Mouse (Mus musculus) testis, adult 2 months (tissue): ENCODE results near the gene Hoxa4. TPM values are rescaled to one million over a fixed set of nuclear protein-coding genes. Genes with fewer than 3 reads are reported as not detected.

ENCODE experiments used
- H3K27ac ChIP-seq: fragments of 200-500 bp; 2 replicates; pipeline ENCODE4 v1.5.1; 2012; ENCODE audit warnings: low read depth, low read length; ENCODE audit not compliant: control insufficient read depth, insufficient read depth
- H3K27me3 ChIP-seq: fragments of 200-500 bp; 2 replicates; pipeline ENCODE4 v1.6.1; 2012; ENCODE audit warnings: mild to moderate bottlenecking, low read length, moderate library complexity; ENCODE audit not compliant: control insufficient read depth, insufficient read depth
- H3K36me3 ChIP-seq: fragments of 200-500 bp; 2 replicates; pipeline ENCODE4 v1.6.1; 2012; ENCODE audit warnings: mild to moderate bottlenecking, low read length; ENCODE audit not compliant: control insufficient read depth, insufficient read depth
- H3K4me1 ChIP-seq: fragments of 200-500 bp; 2 replicates; pipeline ENCODE4 v1.6.1; 2012; ENCODE audit warnings: low read length; ENCODE audit not compliant: control insufficient read depth, insufficient read depth
- H3K4me3 ChIP-seq: fragments of 200-500 bp; 2 replicates; pipeline ENCODE4 v1.5.1; 2012; ENCODE audit warnings: low read depth, mild to moderate bottlenecking, low read length, moderate library complexity, mixed read lengths; ENCODE audit not compliant: control insufficient read depth
- CTCF ChIP-seq: fragments of 200-500 bp; IDR thresholded peaks from 2 replicates; pipeline ENCODE4 v1.5.1; 2012; ENCODE audit warnings: low read depth, mild to moderate bottlenecking, inconsistent platforms, low read length, moderate library complexity; ENCODE audit not compliant: control insufficient read depth, insufficient read depth, insufficient replicate concordance
- POLR2A ChIP-seq: fragments of 200-500 bp; IDR thresholded peaks from 2 replicates; pipeline ENCODE4 v1.6.1; 2012; ENCODE audit warnings: low read depth, mild to moderate bottlenecking, inconsistent platforms, low read length, moderate library complexity; ENCODE audit not compliant: control insufficient read depth
- polyA plus RNA-seq: library from polyadenylated mRNA; depleted of rRNA; stranded (reverse); fragments of >200 nt; gene quantifications from 2 replicates; pipeline ENCODE4 v1.2.3, GENCODE M21; 2012

Gene Hoxa4
- polyA plus RNA-seq, 1 experiment: 65.3 TPM

DNA sequence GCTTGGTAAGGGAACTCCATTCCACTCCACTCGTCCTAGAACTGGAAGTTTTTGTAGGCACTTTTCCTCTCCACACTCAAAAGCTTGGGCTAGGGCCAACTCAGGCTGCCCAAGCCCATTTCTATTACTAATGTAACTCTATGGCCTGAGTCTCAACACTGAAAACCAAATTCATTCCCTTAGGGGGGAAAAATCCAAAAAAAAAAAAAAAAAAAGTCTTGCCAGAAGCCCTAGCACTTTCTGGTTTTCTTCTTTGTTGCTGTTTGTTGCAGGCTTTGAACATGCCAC is 29.5 kb downstream of the Hoxa4 start:
- Histone ChIP-seq H3K27ac (no peak overlapping the region), H3K36me3 (no peaks in the 10 kb centered on the region), H3K27me3 (peaks cover 17% of the 10 kb centered on the region), H3K4me3 (no peak overlapping the region), H3K4me1 (peaks cover 36% of the 10 kb centered on the region)
- TF ChIP-seq CTCF (no peak), POLR2A (no peak)

DNA sequence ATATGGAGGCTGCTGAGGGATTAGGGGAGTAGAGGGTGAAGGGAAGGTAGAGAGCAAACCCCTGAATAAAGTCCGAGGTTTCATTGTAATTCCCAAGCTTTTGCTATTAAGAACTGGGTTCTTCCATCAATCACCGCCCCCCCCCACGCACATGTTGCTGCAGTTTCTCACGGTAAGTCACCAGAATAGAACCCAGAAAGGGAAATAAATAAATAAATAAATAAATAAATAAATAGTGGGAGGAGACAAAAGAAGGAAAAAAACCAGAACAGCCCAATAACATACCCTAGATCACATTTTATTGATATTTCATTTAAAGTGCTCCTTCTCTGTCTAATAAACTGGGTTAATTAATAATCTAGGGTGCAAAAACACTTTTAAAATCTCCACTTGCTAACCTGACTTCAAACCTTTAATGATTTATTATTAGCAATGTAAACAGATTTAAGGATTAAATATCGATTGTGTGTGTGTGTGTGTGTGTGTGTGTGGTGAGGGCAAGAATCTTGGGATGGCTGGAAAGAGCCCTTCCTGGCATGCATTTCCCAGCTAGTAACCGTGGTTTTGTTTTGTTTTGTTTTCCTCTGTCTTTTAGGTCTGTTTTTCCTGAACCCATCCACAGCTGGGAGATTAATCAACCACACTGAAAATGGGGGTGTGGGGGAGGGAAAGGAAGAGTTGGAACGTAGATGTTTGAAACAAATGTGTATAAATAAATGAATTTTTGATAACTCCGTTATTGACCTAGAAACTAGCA is 30.0 kb downstream of the Hoxa4 start:
- peaks cover 36% of the 10 kb centered on the region for H3K4me1 ChIP-seq
- no peaks in the 10 kb centered on the region for H3K36me3 ChIP-seq
- TF ChIP-seq POLR2A: no peak
- TF ChIP-seq CTCF: no peak
- H3K4me3 ChIP-seq: no peak overlapping the region
- H3K27me3 ChIP-seq: peaks cover 17% of the 10 kb centered on the region
- no peak overlapping the region for H3K27ac ChIP-seq

DNA sequence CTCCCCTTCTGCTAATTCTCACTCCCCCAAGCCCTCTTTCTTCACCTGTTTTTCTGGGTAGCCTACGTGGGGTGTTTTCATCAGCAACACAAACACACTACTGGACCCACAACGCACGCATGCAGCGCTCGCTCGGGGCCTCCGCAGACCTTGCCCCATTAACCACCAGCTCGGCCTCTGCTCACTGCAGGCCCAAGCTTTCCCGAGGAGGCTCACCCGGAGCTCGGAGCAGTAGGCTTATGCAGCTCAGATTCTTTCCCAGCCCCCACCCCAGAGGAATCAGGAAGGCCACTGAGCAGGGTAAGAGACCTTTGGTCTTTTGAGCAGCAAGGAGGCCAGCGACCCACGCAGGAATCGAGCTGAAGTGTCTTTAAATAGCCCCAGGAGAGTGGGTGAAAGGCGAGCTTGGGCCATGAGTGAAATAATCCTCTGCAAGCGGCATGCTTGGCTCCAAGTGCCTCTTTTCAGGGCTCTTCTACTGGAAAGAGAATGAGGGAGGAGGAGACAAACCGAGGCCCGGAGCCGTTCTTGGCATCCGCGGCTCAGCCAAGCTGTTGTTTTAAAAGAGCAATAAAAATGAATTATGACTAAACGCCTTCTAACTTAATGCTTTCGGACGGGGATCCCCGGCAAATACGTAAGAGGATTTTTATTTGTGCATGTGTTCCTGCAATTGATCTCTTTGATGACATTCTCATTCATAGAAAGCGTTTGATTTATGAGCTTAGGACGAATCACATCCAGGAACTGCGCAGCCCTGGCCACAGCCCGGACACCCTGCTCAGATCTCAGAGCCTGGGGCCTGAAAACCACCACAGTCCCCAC is 30.8 kb downstream of the Hoxa4 start:
- Histone ChIP-seq H3K27me3 (peaks cover 17% of the 10 kb centered on the region), H3K27ac (no peak overlapping the region), H3K4me1 (peaks cover 36% of the 10 kb centered on the region), H3K36me3 (no peaks in the 10 kb centered on the region), H3K4me3 (no peak overlapping the region)
- TF ChIP-seq POLR2A (no peak), CTCF (no peak)

DNA sequence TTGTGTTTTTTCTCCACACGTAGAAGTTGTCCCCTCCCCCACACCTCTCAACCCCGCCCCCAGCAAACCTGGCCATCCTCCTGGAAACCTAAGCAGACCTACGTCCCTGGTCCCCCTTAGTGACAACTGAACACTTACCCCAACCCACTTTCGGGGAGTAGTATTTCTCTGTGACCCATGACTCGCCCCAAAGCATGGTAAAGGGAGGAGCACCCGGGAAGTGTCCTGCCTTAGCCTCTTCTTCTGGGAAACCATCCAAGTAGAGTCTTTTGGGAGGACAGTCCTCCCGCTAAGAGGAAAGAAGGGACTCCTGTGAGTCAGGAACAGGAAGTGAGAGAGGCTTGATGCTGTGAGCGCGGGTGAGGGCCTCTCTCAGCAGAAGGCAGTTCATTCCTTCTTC is 31.6 kb downstream of the Hoxa4 start:
- Histone ChIP-seq H3K36me3 (no peaks in the 10 kb centered on the region), H3K27ac (no peak overlapping the region), H3K4me1 (peaks cover 36% of the 10 kb centered on the region), H3K27me3 (peaks cover 17% of the 10 kb centered on the region), H3K4me3 (no peak overlapping the region)
- TF ChIP-seq POLR2A: no peak
- TF ChIP-seq CTCF: no peak

DNA sequence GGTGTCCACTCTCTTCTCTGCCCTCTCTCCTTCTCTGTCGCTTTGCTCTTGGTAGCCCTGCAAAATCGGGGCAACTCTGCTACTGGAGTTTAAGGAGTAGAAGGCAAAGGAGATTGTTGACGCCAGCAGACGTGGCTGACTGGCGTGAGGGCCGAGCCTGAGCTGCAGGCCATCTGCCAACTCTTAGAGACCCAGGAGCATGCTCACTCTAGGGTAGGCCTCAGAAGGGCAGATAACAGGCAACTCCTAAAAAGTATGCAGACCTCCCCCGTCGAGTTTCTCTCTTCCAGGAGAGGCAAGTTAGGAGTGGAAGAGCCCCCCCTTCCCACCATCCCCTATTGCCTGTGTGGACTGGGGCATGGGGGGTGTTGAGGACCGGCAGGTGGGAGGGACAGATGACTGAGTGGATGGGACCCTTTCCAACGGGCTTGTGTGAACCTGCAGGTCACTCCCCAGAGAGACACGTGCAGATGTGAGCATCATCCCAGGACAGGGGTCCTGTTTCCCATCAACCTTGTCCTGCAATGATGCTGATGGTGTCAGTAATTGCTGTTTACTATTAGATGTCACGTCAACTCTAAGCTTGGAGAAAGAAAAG is 32.3 kb downstream of the Hoxa4 start:
- H3K27ac ChIP-seq: no peak overlapping the region

DNA sequence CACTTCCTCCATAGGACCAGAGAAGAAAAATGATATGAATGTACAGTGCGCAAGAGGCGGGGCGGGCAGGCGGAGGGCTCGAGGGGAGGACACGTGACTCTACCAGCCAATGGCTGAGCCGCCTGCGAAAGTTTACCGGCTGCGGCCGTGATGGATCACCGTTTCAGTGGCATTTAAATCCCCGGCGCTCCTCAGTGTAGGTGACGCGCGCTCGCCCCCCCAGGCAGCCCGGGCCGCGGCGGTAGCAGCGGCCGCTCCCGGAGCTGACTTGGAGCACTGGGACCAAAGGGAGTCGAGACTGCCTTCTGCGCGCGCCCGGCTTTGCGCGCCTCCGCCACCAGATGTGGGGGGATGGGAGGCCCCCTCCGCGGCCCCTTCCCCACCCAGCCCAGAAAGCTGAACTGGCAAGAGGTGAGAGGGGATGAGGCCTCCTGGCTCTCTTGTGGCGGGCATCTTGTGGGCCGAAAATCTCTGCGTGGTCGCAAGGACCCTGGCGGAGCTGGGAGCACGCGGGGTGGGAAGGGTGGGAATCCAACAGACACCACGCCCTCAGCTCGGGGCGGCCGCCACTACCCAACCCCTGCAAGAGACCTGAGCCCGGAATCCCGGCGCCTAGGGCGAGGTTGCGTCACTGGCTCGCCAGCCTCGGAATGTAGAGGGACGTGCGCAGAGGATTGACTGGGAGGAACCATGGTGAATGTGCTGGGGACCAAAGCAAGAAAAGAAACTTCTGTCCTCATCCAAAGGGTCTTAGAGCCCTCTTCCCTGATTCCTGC is 33.1 kb downstream of the Hoxa4 start, which contains the start of gene Hoxa1:
TSS of gene Hoxa1 (minus strand) at position 42 of the 776 bp plus-strand sequence.
- peaks cover 7% of the 10 kb centered on the region; the same call in 1 of the 2 replicates for H3K27me3 ChIP-seq
- no peak within 1 kb of the TSS for H3K27ac ChIP-seq
- H3K4me3 ChIP-seq: peak within 1 kb of the TSS; percentile 69
- H3K36me3 ChIP-seq: no peaks in the 10 kb centered on the region
- TF ChIP-seq POLR2A: no peak
- TF ChIP-seq CTCF: no peak
- peaks cover 29% of the 10 kb centered on the region for H3K4me1 ChIP-seq

More for the DNA sequence above, 32.3 kb downstream of the Hoxa4 start:
- Histone ChIP-seq H3K36me3 (no peaks in the 10 kb centered on the region), H3K4me3 (no peak overlapping the region), H3K27me3 (peaks cover 13% of the 10 kb centered on the region; the same call in 1 of the 2 replicates), H3K4me1 (peaks cover 33% of the 10 kb centered on the region)
- TF ChIP-seq CTCF: no peak
- no peak for TF ChIP-seq POLR2A
